In genomic region chr6:140603228-140603944, GRCm38 (mm10) we compare ENCODE assay signal across 12 mouse cellular contexts. TPM values are rescaled to one million over a fixed set of nuclear protein-coding genes. Genes with fewer than 3 reads are reported as not detected.
DNase-seq lines count a peak whose midpoint lies in the region; ATAC-seq lines count a peak whose summit lies in the region.
"Had no signal": no experiment of that assay in that cellular context is flagged by ENCODE, and none has a peak within 500 bp of the region (broad histone marks: within the 10 kb centered on the region; RNA-seq: fewer than 3 reads in every experiment).

No protein-coding gene starts in this region.

- DNase-seq in limb, embryonic 10.5 days (ENCODE audit: low spot score): no peak
- no peak for DNase-seq in adrenal gland, adult 8-10 months
- no peak for DNase-seq in cerebellum, adult 11-12 months
- no peak for DNase-seq in urinary bladder, postnatal 4 days (ENCODE audit: low spot score in 2 of 2)
- DNase-seq: heart, postnatal 4 days; kidney, postnatal 4 days; lung, postnatal 4 days had no signal

- no peak overlapping the region for H3K9ac ChIP-seq in limb, embryonic 12.5 days (replicated peaks)
- no peak overlapping the region for H3K9ac ChIP-seq in embryonic facial prominence, embryonic 12.5 days
- no peak overlapping the region for H3K9ac ChIP-seq in hindbrain, embryonic 13.5 days
- H3K9ac ChIP-seq in midbrain, embryonic 16.5 days (ENCODE audit: low read depth, low read length): no peak overlapping the region

- H3K4me2 ChIP-seq in limb, embryonic 12.5 days: no peak overlapping the region
- H3K4me2 ChIP-seq in embryonic facial prominence, embryonic 12.5 days (replicated peaks): no peak overlapping the region
- H3K4me2 ChIP-seq in hindbrain, embryonic 13.5 days: no peak overlapping the region
- no peak overlapping the region for H3K4me2 ChIP-seq in midbrain, embryonic 16.5 days (ENCODE audit: low read length)

- H3K4me3 ChIP-seq in limb, embryonic 12.5 days (replicated peaks): no peak overlapping the region
- H3K4me3 ChIP-seq in limb, embryonic 10.5 days: no peak overlapping the region
- no peak overlapping the region for H3K4me3 ChIP-seq in embryonic facial prominence, embryonic 12.5 days
- H3K4me3 ChIP-seq in hindbrain, embryonic 13.5 days: no peak overlapping the region
- no peak overlapping the region for H3K4me3 ChIP-seq in midbrain, embryonic 16.5 days (ENCODE audit: low read depth, low read length)

- H3K36me3 ChIP-seq in limb, embryonic 12.5 days: peaks cover 7% of the 10 kb centered on the region; the same call in 1 of the 2 replicates
- peaks cover 7% of the 10 kb centered on the region; the same call in 1 of the 2 replicates for H3K36me3 ChIP-seq in limb, embryonic 10.5 days
- no peaks in the 10 kb centered on the region for H3K36me3 ChIP-seq in embryonic facial prominence, embryonic 12.5 days
- no peaks in the 10 kb centered on the region for H3K36me3 ChIP-seq in hindbrain, embryonic 13.5 days
- H3K36me3 ChIP-seq in midbrain, embryonic 16.5 days (ENCODE audit: control insufficient read depth, insufficient read depth, low read length): no peaks in the 10 kb centered on the region

- no peaks in the 10 kb centered on the region for H3K27me3 ChIP-seq in limb, embryonic 12.5 days
- no peaks in the 10 kb centered on the region for H3K27me3 ChIP-seq in limb, embryonic 10.5 days (ENCODE audit: low read depth, poor library complexity, severe bottlenecking)
- no peaks in the 10 kb centered on the region for H3K27me3 ChIP-seq in embryonic facial prominence, embryonic 12.5 days
- H3K27me3 ChIP-seq in hindbrain, embryonic 13.5 days: no peaks in the 10 kb centered on the region
- H3K27me3 ChIP-seq in midbrain, embryonic 16.5 days (ENCODE audit: control insufficient read depth, insufficient read depth, low read depth, low read length): no peaks in the 10 kb centered on the region
- H3K27me3 ChIP-seq: Patski had no signal

- H3K9me3 ChIP-seq in limb, embryonic 12.5 days: no peaks in the 10 kb centered on the region
- no peaks in the 10 kb centered on the region for H3K9me3 ChIP-seq in limb, embryonic 10.5 days (replicated peaks)
- no peaks in the 10 kb centered on the region for H3K9me3 ChIP-seq in embryonic facial prominence, embryonic 12.5 days
- no peaks in the 10 kb centered on the region for H3K9me3 ChIP-seq in hindbrain, embryonic 13.5 days
- H3K9me3 ChIP-seq in midbrain, embryonic 16.5 days (replicated peaks; ENCODE audit: control insufficient read depth, low read length, poor library complexity, severe bottlenecking): no peaks in the 10 kb centered on the region

- H3K27ac ChIP-seq in limb, embryonic 12.5 days: peak overlapping the region; percentile 51; the same call in 1 of the 2 replicates
- H3K27ac ChIP-seq in limb, embryonic 10.5 days: no peak overlapping the region
- H3K27ac ChIP-seq in embryonic facial prominence, embryonic 12.5 days: no peak overlapping the region
- H3K27ac ChIP-seq in hindbrain, embryonic 13.5 days: peak overlapping the region; percentile 55; the same call in 1 of the 2 replicates
- H3K27ac ChIP-seq in midbrain, embryonic 16.5 days (ENCODE audit: low read length): peak overlapping the region; percentile 30

- H3K4me1 ChIP-seq in limb, embryonic 12.5 days (replicated peaks): peaks cover 8% of the 10 kb centered on the region
- peaks cover 13% of the 10 kb centered on the region for H3K4me1 ChIP-seq in limb, embryonic 10.5 days
- peaks cover 8% of the 10 kb centered on the region for H3K4me1 ChIP-seq in embryonic facial prominence, embryonic 12.5 days
- peaks cover 11% of the 10 kb centered on the region for H3K4me1 ChIP-seq in hindbrain, embryonic 13.5 days (replicated peaks)
- H3K4me1 ChIP-seq in midbrain, embryonic 16.5 days (ENCODE audit: control insufficient read depth, insufficient read depth, low read length): peaks cover 6% of the 10 kb centered on the region

- 18% methylated on average over 8 of the region's 8 CpGs for WGBS in limb, embryonic 12.5 days
- WGBS in limb, embryonic 10.5 days: 25% methylated on average over 8 of the region's 8 CpGs
- 8% methylated on average over 8 of the region's 8 CpGs for WGBS in embryonic facial prominence, embryonic 12.5 days
- 8% methylated on average over 8 of the region's 8 CpGs for WGBS in hindbrain, embryonic 13.5 days
- 5% methylated on average over 8 of the region's 8 CpGs for WGBS in midbrain, embryonic 16.5 days

- ATAC-seq in limb, embryonic 12.5 days (ENCODE audit: insufficient number of reproducible peaks, insufficient read depth, low FRiP score, low TSS enrichment, low read depth): no peak
- ATAC-seq in embryonic facial prominence, embryonic 12.5 days (ENCODE audit: insufficient number of reproducible peaks, insufficient read depth, low FRiP score, low TSS enrichment): peak; percentile 73; the same call in 1 of the 2 replicates
- 0 out of 2 replicates have a peak, but pooled peaks have one; percentile 40 for ATAC-seq in hindbrain, embryonic 13.5 days (ENCODE audit: low FRiP score)
- peak; percentile 53 for ATAC-seq in midbrain, embryonic 16.5 days
- ATAC-seq: Patski had no signal

RNA-seq across cellular contexts. Expression of gene Aebp2, which starts 19.1 kb away (rescaled TPM):
- polyA plus RNA-seq in limb, embryonic 12.5 days (2016; fragmentation: Nextera tagmentation; extraction: Ambion mirVana): 16.4 and 18.0 TPM in 2 replicates
- 9.1 and 9.2 TPM in 2 replicates for polyA plus RNA-seq in limb, embryonic 10.5 days (2016; fragmentation: Nextera tagmentation; extraction: Ambion mirVana)
- polyA plus RNA-seq in embryonic facial prominence, embryonic 12.5 days (2016; fragmentation: Nextera tagmentation; extraction: Ambion mirVana): 15.4 and 18.0 TPM in 2 replicates
- polyA plus RNA-seq in hindbrain, embryonic 13.5 days (2015; fragmentation: Nextera tagmentation; extraction: Ambion mirVana): 8.9 and 9.3 TPM in 2 replicates
- polyA plus RNA-seq in midbrain, embryonic 16.5 days (2015; fragmentation: Nextera tagmentation; extraction: Ambion mirVana): 7.5 and 7.6 TPM in 2 replicates
- 10 to 100 TPM; 38.0 to 55.7 (median 50.2) TPM for total RNA-seq in adrenal gland, adult 8-10 months (2022)

Comparison
In these comparisons a context has a peak if more than half of its experiments do, and no peak if none do; other contexts are left out.
1. H3K27ac ChIP-seq: peak in limb, embryonic 12.5 days (single experiment), hindbrain, embryonic 13.5 days (single experiment) and midbrain, embryonic 16.5 days (single experiment); none in limb, embryonic 10.5 days (single experiment) and embryonic facial prominence, embryonic 12.5 days (single experiment).